Mouse (Mus musculus) CH12.LX (cell line): ENCODE measurements at regions not wholly inside any gene's neighbourhood (a gene's known extent, or its start where the extent isn't known, plus 50 kb on each side); places are given as distances from the start of the nearest gene placed in this dataset.

Source experiments
- BHLHE40 ChIP-seq: IDR thresholded peaks from 2 replicates; pipeline ENCODE4 v1.6.1; 2011; ENCODE audit warnings: mild to moderate bottlenecking, low read depth, low read length, improper control_type of control experiment
- CTCF ChIP-seq, 2 experiments: IDR thresholded peaks in 1 of 2; conservative IDR thresholded peaks in 1 of 2; 2 replicates each; pipeline ENCODE4 v1.5.1; 2011 to 2012; ENCODE audit warnings: low read depth in 2 of 2, low read length in 2 of 2, improper control_type of control experiment in 1 of 2, inconsistent platforms in 1 of 2, mild to moderate bottlenecking in 1 of 2, moderate library complexity in 1 of 2
- JUN ChIP-seq: IDR thresholded peaks from 2 replicates; pipeline ENCODE4 v1.6.1; 2011; ENCODE audit warnings: low read depth, mild to moderate bottlenecking, low read length, improper control_type of control experiment, moderate library complexity; ENCODE audit not compliant: insufficient read depth
- MYC ChIP-seq: IDR thresholded peaks from 2 replicates; pipeline ENCODE4 v1.6.1; 2011; ENCODE audit warnings: low read depth, mild to moderate bottlenecking, improper control_type of control experiment, low read length
- NELFE ChIP-seq: IDR thresholded peaks from 2 replicates; pipeline ENCODE4 v1.6.1; 2011; ENCODE audit warnings: low read depth, low read length, improper control_type of control experiment
- POLR2A ChIP-seq: IDR thresholded peaks from 2 replicates; pipeline ENCODE4 v1.6.1; 2011; ENCODE audit warnings: low read depth, mild to moderate bottlenecking, improper control_type of control experiment, low read length

- TF ChIP-seq CTCF (conservative IDR thresholded peaks at IDR 0.05 in 1 of 2, IDR thresholded peaks at IDR 0.05 in 1 of 2; ENCODE audit: low read depth in 2 of 2, low read length in 2 of 2) = no peak
- no peak for TF ChIP-seq POLR2A
- TF ChIP-seq MYC = no peak
- TF ChIP-seq JUN = no peak
- no peak for TF ChIP-seq BHLHE40
- TF ChIP-seq NELFE = no peak
Observed at GRCm38 (mm10) chr11:110836688-110837087, 131.1 kb upstream of the Kcnj16 start.
